Mouse (Mus musculus): Measurements from ENCODE around the gene Zfp142. TPM values are rescaled to one million over a fixed set of nuclear protein-coding genes. Genes with fewer than 3 reads are reported as not detected.
A peak's percentile ranks its signal among the peaks of the same experiment; 100 is the strongest.

Zfp142 gene
- polyA plus RNA-seq (2015; fragmentation: Nextera tagmentation; extraction: Ambion mirVana), result 1.8 TPM in 2 replicates

DNA sequence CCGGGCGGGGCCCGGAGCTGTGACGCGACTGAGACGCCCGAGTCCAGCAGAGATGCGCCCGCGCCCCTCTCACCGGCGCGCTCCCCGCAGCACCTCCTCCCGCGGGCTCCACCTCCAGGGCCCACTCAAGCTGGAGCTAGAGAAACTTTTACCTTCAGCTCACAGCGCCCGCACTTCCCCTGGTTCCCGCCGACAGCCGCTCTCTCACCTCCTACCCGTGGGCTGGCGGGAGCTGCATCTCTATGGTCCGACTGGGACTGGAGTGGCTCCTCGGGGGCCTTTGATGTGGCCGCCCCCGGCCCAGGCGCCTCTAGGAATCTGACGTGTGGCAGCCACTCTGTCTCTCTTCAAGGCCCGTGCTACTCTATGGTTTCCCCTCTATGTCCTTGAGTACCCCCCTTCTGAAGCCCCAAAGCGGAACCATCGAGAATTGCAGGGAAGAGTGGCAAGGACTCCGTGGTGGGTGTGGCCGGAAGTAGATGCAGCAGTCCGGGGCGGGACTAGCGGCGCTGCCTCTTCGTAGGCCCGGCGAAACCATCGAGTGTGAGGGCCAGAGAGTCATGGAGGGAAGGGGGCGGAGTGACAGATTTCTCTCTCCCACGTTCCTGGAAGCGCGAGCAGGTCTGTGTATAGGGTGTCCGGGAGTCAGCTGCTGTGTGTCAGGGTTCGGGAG lies at the start of gene Zfp142, which contains the start of gene Bcs1l:
Gene Zfp142, minus strand, starts transcription at position 474 of the 673 bp plus-strand sequence.
Gene Bcs1l, plus strand, starts transcription at position 517 of the 673 bp plus-strand sequence.
- no peaks in the 10 kb centered on the region for H3K27me3 ChIP-seq (replicated peaks; ENCODE audit: control insufficient read depth, insufficient read depth, low read length)
- under 1% methylated on average over 48 of the region's 48 CpGs for WGBS
- H3K36me3 ChIP-seq (ENCODE audit: control insufficient read depth, insufficient read depth), result peaks cover 19% of the 10 kb centered on the region
- peak within 1 kb of the TSS; percentile 89 for H3K4me3 ChIP-seq (ENCODE audit: low read depth, low read length)
- no peaks in the 10 kb centered on the region for H3K9me3 ChIP-seq (ENCODE audit: control insufficient read depth)
- H3K4me2 ChIP-seq (replicated peaks; ENCODE audit: low read depth), result peak within 1 kb of the TSS; percentile 71
- TF ChIP-seq CTCF (IDR thresholded peaks at IDR 0.05; ENCODE audit: low read depth), result peak; percentile 42
- H3K9ac ChIP-seq (ENCODE audit: low read depth, low read length), result peak within 1 kb of the TSS; percentile 65
- H3K4me1 ChIP-seq (replicated peaks; ENCODE audit: control insufficient read depth, insufficient read depth, low read length), result peaks cover 3% of the 10 kb centered on the region; the same call in 1 of the 2 replicates
- ATAC-seq, result peak; percentile 96
- peak within 1 kb of the TSS; percentile 68 for H3K27ac ChIP-seq (ENCODE audit: low read depth, low read length)

DNA sequence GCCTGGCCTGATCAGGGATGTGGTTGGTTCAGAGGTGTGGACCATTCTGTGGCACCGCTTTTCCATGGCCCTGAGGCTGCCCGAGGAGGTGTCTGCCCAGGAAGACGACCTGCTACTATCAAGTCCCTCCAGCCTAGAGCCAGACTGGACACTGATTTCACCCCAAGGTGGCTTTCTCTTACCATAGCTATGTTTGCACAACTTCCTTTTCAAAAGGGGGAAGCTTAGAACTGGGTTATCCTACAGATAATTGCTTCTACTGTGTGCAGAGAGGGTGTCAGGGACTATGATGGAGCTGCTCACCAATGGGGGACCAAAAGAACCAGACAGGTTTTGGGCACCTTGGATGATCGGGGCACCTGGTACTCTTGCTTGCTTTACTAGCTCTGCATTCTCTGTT lies 44.7 kb upstream of the Zfp142 start:
- TF ChIP-seq CTCF (IDR thresholded peaks at IDR 0.05; ENCODE audit: low read depth), result no peak
- no peak overlapping the region for H3K4me3 ChIP-seq (ENCODE audit: low read depth, low read length)
- H3K27ac ChIP-seq (ENCODE audit: low read depth, low read length), result no peak overlapping the region
- H3K9ac ChIP-seq (ENCODE audit: low read depth, low read length), result no peak overlapping the region
- no peaks in the 10 kb centered on the region for H3K9me3 ChIP-seq (ENCODE audit: control insufficient read depth)
- H3K36me3 ChIP-seq (ENCODE audit: control insufficient read depth, insufficient read depth), result no peaks in the 10 kb centered on the region
- ATAC-seq, result no peak
- WGBS, result 85% methylated on average over 4 of the region's 4 CpGs
- H3K4me2 ChIP-seq (replicated peaks; ENCODE audit: low read depth), result no peak overlapping the region
- no peaks in the 10 kb centered on the region for H3K27me3 ChIP-seq (replicated peaks; ENCODE audit: control insufficient read depth, insufficient read depth, low read length)
- no peaks in the 10 kb centered on the region for H3K4me1 ChIP-seq (replicated peaks; ENCODE audit: control insufficient read depth, insufficient read depth, low read length)

DNA sequence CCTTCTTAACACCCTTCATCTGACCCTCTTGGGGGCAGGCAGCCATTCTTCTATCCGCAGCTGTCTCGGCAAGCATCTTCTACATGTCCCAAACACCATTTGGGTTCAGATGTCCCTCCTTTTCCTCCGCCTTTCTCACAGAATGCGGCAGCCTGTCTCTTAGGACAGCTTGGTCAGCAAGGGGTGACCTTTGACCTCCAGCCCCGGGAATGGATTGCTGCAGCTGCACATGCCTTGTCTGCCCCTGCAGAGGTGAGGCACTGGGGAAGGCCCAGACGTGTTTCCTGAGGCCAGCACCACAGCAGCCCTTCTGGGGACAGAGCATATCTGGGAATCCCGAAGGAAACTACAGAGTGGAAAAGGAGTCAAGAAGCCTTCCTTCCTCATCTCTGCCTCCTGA lies 40.0 kb upstream of the Zfp142 start:
- no peaks in the 10 kb centered on the region for H3K4me1 ChIP-seq (replicated peaks; ENCODE audit: control insufficient read depth, insufficient read depth, low read length)
- WGBS, result 48% methylated on average over 7 of the region's 7 CpGs
- no peak overlapping the region for H3K9ac ChIP-seq (ENCODE audit: low read depth, low read length)
- no peak overlapping the region for H3K4me2 ChIP-seq (replicated peaks; ENCODE audit: low read depth)
- H3K27me3 ChIP-seq (replicated peaks; ENCODE audit: control insufficient read depth, insufficient read depth, low read length), result no peaks in the 10 kb centered on the region
- H3K4me3 ChIP-seq (ENCODE audit: low read depth, low read length), result no peak overlapping the region
- no peaks in the 10 kb centered on the region for H3K9me3 ChIP-seq (ENCODE audit: control insufficient read depth)
- ATAC-seq, result no peak
- H3K36me3 ChIP-seq (ENCODE audit: control insufficient read depth, insufficient read depth), result no peaks in the 10 kb centered on the region
- H3K27ac ChIP-seq (ENCODE audit: low read depth, low read length), result no peak overlapping the region
- no peak for TF ChIP-seq CTCF (IDR thresholded peaks at IDR 0.05; ENCODE audit: low read depth)

DNA sequence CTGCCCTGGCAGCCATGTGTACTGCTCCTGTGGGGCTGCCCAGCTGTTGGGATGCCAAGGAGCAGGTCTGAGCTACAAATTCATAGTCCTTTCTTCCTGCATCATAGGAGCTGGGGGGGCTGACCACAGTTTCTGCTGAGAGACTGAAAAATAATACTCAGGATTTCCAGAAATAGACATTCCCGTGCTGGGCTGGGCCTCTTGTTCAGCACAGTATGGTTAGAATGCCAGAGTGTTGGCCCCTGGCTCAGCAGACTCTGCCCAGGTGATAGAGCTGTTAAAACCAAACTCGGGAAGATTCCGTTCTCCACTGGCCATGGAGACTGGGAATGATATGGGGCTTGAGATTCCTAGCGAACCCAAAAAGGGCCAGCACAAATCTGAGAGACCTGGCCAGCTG lies 38.0 kb upstream of the Zfp142 start:
- H3K9ac ChIP-seq (ENCODE audit: low read depth, low read length), result no peak overlapping the region

DNA sequence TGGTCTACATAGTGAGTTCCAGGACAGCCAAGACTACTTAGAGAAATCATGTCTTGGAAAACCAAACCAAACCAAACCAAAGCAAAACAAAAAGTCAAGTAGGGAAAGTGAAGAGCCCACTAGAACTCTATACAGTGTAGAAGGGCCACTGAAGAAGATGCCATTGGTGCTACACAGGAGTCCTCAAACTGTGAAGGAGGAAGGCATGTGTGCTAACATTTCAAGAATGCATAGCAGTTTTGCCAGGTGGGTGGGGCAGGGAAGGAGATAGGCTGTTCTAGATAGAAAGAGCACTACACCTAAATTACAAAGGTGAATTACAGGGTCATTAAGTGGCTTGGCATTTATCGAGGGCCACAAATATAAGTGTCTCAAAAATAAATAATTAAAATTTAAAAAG lies 36.1 kb upstream of the Zfp142 start:
- no peak for ATAC-seq
- Histone ChIP-seq H3K9me3 (ENCODE audit: control insufficient read depth) (no peaks in the 10 kb centered on the region), H3K4me3 (ENCODE audit: low read depth, low read length) (no peak overlapping the region), H3K27ac (ENCODE audit: low read depth, low read length) (no peak overlapping the region), H3K9ac (ENCODE audit: low read depth, low read length) (no peak overlapping the region), H3K4me1 (replicated peaks; ENCODE audit: control insufficient read depth, insufficient read depth, low read length) (no peaks in the 10 kb centered on the region), H3K36me3 (ENCODE audit: control insufficient read depth, insufficient read depth) (no peaks in the 10 kb centered on the region), H3K27me3 (replicated peaks; ENCODE audit: control insufficient read depth, insufficient read depth, low read length) (no peaks in the 10 kb centered on the region), H3K4me2 (replicated peaks; ENCODE audit: low read depth) (no peak overlapping the region)
- TF ChIP-seq CTCF (IDR thresholded peaks at IDR 0.05; ENCODE audit: low read depth), result no peak
- 77% methylated on average over 1 of the region's 1 CpGs for WGBS

More for the DNA sequence above, 38.0 kb upstream of the Zfp142 start:
- H3K4me3 ChIP-seq (ENCODE audit: low read depth, low read length), result no peak overlapping the region
- TF ChIP-seq CTCF (IDR thresholded peaks at IDR 0.05; ENCODE audit: low read depth), result no peak
- H3K27me3 ChIP-seq (replicated peaks; ENCODE audit: control insufficient read depth, insufficient read depth, low read length), result no peaks in the 10 kb centered on the region
- no peak for ATAC-seq
- H3K4me1 ChIP-seq (replicated peaks; ENCODE audit: control insufficient read depth, insufficient read depth, low read length), result no peaks in the 10 kb centered on the region
- H3K9me3 ChIP-seq (ENCODE audit: control insufficient read depth), result no peaks in the 10 kb centered on the region
- WGBS, result 80% methylated on average over 4 of the region's 4 CpGs
- H3K27ac ChIP-seq (ENCODE audit: low read depth, low read length), result no peak overlapping the region
- no peaks in the 10 kb centered on the region for H3K36me3 ChIP-seq (ENCODE audit: control insufficient read depth, insufficient read depth)
- no peak overlapping the region for H3K4me2 ChIP-seq (replicated peaks; ENCODE audit: low read depth)

DNA sequence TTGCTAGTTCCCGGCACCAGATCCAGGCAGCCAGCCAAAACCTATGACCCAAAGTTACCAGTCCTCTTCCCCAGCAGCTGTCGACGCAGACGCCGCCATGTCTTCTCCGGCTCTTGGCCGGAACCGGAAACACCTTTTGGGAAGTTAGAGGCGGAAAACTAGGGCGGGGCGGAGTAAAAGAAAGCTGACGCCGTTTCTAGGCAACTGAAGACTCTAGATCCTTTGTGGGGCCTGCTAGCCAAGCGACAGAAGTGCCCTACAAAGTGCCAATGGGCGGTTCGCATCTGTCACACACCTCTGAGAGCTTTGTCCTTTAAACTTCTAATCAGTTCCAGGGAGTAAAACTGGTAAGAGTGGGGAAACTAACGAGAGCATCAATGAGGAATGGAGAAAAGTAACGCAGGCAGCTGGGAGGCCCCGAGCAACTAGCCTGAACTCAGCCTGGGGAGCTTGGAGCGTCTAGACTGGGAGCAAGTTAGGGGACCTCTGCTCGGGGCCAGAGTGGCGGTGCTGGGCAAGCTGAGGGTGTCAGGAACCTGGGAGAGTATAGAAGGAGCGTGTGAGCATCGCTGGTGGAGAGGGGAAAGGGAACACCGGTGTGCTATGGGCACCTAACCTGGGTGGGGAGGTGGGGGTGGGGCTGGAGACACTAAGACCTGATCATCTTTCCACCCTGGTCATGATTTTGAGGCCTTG lies 13.4 kb upstream of the Zfp142 start, which contains the start of the genes Rnf25 and Stk36:
Gene Rnf25, minus strand, starts transcription at position 131 of the 696 bp plus-strand sequence.
Gene Stk36, plus strand, starts transcription at position 179 of the 696 bp plus-strand sequence.
- ATAC-seq, result peak; percentile 79
- TF ChIP-seq CTCF (IDR thresholded peaks at IDR 0.05; ENCODE audit: low read depth), result no peak
- Histone ChIP-seq H3K36me3 (ENCODE audit: control insufficient read depth, insufficient read depth) (peaks cover 18% of the 10 kb centered on the region), H3K9me3 (ENCODE audit: control insufficient read depth) (no peaks in the 10 kb centered on the region), H3K27me3 (replicated peaks; ENCODE audit: control insufficient read depth, insufficient read depth, low read length) (no peaks in the 10 kb centered on the region), H3K4me1 (replicated peaks; ENCODE audit: control insufficient read depth, insufficient read depth, low read length) (no peaks in the 10 kb centered on the region), H3K27ac (ENCODE audit: low read depth, low read length) (no peak within 1 kb of the TSS), H3K4me3 (ENCODE audit: low read depth, low read length) (peak within 1 kb of the TSS; percentile 68), H3K4me2 (replicated peaks; ENCODE audit: low read depth) (peak within 1 kb of the TSS; percentile 80), H3K9ac (ENCODE audit: low read depth, low read length) (peak within 1 kb of the TSS; percentile 67)
- WGBS, result 11% methylated on average over 25 of the region's 25 CpGs

Measured in intestine, postnatal 0 days (tissue).